Mouse (Mus musculus) liver (tissue): ENCODE results near the gene Xkr8.

ENCODE experiments used
- DNase-seq: peaks from one replicate; pipeline ENCODE4 v3.0.0-alpha.2; 2020; ENCODE audit warnings: mixed read lengths

Gene Xkr8

DNA sequence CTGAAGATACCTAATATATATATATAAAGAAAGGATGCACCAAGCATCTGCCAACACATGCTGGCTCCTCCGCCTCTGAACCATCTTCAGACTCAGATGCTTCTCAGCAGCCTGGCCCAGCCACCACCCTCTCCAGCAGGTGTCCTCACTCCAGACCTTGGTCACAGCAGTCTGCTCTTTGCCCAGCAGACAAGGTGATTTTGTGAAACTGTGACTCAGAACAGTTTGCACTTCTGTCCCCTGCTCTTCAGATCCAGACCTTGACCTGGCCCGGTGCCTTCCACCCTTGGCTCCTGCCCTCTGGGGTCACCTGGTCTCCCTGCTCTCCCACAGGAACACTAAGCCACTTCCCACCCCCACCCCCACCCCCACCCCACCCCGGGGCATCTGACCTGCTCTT is 3.5 kb upstream of the Xkr8 start:
- peak; percentile 42 for DNase-seq

DNA sequence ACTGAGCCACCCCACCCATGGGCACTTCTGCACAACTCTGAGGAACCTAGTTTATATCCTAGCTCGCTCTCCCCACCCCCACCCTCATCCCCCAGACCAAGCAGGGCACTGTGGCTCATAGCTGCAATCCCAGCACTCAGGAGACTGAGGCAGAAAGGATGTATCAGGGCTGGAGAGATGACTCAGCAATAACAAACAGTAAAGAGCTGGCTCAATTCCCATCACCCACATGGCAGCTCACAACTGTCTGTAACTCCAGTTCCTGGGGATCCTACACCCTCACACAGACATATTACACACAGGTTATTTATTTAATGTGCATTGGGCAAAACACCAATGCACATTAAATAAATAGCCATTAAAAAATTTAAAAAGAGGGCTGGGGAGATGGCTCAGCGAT is 3.0 kb upstream of the Xkr8 start:
- no peak for DNase-seq

DNA sequence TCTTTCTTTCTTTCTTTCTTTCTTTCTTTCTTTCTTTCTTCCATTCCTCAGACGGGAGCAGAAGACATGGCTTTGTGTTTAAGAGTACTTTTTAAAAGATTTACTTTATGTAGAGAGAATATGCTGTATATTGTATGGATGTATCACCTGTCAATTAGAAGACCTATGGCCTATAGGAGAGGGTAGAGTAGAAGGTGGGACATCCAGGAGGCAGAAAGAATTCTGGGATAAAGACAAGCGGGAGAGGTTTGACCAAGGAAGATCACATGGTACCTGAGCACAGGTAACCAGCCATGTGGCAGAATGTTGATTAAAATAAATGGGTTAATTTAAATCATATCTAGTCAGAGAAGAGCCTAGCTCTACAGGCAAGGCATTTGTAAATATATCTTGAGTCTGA is 2.4 kb upstream of the Xkr8 start:
- no peak for DNase-seq

DNA sequence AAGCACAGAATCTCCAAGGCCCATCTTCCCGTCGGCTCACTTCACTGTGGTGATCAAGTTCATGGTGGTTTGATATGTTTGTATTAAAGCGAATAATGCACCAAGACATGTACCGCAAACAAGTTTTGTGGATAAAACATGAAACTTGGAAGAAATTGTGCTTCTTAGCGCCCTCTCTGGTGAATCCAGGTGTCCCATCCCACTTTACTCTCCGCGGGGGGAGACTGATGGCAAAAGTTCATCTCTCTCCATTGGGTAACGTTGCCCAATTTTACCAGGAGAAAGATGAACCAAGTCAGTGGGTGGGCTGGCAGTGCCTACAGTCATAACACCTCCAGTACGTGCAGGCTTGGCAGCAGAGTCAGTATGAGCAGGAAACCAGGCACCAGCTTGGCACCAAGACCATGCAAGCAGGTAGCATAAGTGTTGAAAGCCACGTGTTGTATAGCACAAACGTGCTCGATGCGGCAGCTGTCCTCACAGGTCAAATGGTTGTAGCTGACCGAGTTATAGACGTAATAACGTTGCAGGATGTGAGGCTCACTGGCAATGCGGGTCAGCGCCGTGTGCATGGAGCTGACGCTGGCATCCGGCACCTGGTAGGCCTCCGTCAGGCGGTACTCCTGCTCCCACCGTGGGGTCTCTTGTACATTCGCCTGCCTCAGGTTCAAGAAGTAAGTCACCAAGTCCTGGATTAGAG is 875 bp upstream of the Xkr8 start:
- DNase-seq, result no peak

DNA sequence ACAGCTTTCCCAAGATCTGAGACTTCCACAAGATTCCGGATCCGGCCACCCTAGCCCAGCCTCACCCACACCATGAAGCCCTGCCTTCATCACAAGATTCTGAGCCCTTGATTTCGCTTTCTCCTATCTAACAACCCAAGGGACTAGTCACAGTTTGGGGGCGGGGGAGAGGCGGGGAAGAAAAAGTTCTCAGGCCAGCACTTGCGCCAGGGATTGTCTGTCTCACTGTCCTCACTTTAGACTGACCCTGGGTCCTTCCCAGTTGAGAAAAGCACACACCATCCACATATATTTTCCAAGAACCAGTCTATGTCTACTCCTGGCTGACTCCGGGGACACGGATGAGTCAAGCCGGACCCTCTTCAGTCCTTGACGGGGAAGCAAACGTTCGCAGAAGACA is 730 bp downstream of the Xkr8 start:
- DNase-seq, result no peak

DNA sequence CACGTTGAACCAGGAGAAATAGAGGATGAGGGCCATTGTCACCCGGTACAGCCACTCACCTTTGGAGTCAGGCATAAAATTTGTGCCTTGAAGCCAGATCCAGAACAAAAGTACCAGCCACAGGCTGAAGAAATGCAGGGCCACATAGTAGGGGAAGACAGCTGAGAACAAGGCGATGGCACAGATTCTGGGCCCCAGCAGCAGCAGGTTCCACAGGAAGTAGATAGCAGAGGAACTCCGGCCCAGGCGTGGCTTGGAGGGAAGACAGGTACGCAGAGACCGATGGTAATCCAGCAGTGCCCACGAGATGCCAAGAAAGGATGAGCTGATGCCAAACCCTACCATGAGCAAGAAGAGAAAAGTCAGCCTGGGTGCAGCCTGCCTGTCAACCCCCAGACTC is 4.1 kb downstream of the Xkr8 start:
- DNase-seq, result no peak

DNA sequence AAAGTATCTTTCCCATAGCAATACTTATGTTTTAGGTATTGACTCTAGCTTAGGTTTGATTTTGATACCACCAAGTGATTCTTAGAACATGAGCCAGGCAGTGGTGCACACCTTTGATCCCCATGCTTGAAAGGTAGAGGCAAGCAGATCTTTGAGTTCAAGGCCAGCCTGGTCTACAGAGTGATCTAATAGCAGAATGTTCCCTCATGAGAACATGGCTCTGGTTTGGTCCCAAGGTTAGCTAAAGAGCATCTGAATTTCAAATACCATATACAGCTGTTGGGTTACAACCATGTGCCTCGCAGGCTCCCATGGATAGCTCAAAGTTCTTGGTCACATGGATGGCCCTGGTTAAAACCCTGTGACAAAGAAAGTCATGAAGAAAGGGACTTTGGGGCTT is 14.1 kb downstream of the Xkr8 start:
- DNase-seq, result no peak

DNA sequence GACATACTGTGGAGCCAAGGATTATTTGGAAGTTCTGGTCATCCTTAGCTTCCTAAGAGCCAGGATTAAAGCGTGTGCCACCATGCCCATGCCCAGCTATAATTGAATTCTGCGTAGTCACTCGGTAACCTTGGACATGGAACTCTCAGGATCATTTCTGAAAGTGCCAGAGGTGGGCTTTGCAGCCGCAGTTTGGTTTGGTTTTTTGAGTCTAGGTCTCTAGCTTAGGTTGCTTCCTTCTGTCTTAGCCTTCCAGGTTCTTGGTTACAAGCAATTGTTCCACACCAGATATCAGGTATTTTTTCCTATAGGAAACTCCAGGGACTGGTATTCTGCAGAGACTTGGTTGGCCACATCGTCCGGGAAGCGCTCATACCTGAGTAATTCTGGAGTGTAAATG is 19.2 kb downstream of the Xkr8 start:
- no peak for DNase-seq

DNA sequence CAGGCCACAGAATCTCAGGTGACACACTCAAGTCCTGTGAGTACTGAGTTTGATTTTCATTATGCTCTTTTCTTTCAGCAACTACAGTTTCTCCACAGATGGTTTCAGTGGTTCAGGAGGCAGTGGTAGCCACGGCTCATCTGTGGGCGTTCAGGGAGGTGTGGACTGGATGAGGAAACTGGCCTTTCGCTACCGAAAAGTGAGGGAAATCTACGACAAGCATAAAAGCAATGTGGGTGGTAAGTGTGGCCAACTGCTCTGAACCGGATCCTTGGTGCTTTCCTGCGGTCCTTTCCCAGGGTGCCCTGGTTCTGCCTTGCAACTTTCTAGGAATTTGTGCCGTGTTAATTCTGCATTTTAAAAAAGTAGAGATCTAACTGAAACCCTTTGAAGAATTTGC is 25.5 kb downstream of the Xkr8 start:
- no peak for DNase-seq

DNA sequence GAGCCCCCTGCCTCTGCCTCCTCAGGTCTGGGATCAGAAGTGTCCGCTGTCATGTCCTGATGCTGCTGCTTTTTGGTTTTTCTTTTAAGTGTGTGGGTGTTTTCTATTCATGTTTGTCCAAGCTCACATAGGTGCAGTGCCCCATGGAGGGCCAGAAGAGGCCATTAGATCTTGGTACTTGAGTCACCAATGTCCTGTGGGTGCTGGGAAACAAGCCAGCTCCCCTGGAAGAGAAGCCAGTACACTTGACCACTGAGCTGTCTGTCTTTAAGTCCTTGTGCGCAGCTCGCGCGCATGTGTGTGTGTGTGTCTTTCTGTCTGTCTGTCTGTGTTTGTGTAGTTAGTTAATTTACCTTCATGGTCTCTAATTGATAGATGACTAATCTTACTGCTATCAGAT is 30.3 kb downstream of the Xkr8 start:
- DNase-seq, result no peak

DNA sequence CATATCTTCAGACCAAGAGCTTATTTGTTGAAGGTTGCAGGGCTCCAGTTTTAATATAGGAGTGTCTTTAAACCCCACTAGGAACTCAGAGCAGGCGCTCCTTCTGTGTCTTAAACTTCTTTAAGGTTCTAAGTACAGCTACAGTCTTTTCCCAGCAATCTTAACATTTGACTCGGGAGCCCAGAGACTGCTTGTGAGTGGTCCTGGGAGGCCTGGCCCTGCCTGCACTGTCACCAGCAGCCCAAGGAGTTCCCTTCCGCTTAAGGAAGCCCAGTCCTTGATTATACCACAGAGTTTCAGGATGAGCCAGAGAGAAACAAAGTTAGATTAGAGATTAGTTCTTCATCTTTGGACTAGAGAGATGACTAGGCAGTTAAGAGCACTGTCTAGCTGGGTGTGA is 39.0 kb downstream of the Xkr8 start:
- DNase-seq, result no peak

DNA sequence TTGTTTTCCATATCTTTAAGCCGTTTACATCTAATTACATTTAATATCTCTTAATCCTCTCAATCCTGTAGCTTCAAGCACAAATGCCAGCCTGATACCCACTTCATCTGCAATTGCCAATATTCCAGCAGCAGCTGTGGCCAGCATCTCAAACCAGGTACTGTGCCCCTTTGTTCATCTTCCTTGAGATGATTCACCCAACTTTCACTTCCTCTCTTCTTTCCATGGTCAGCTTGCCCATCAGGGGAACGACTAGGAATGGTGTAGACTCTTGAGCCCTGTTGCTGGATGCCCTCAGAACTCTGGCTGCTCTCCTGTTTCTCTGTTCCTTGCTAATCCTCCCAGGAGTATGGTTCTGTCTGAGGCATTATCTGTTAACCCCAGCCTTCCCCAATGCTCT is 42.7 kb downstream of the Xkr8 start:
- no peak for DNase-seq

DNA sequence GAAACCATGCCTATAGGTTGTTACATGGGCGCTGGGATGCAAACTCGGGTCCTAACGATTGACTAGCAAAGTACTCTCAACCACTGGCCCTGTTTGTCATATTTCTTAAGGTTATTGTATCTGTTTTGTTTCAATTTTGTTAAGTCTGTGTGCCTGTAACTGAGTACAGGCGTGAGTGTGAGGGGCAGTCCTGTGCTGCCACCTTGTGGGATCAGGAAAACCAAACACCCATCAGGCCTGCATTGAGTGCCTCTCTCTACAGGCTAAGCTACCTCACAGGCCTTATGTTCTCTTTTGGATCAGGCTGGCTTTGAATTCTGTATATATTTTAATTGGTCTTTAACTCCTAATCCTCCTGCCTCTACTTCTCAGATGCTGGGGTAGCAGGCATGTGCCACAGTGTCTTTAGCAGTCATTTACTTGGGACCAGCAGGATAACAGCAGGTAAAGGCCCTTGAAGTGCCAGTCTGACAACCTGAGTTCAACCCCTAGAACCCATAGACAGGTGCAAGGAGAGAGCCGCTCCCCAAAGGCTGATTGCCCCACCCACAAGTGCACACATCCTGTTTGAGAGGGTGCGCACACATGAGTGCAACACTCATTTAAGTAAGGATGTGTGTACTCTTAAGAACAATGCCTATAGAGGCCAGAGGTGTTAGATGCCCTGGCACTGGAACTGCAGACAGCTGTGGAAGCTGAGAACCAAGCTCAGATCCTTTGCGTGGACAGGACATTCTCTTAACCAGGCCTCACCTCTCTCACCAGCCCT is 55.4 kb downstream of the Xkr8 start:
- DNase-seq, result peak; percentile 19
